Mouse (Mus musculus) testis, adult 2 months (tissue): ENCODE measurements around the gene Thra.

ENCODE experiments used
- CTCF ChIP-seq: fragments of 200-500 bp; IDR thresholded peaks from 2 replicates; pipeline ENCODE4 v1.5.1; 2012; ENCODE audit warnings: low read depth, mild to moderate bottlenecking, inconsistent platforms, low read length, moderate library complexity; ENCODE audit not compliant: control insufficient read depth, insufficient read depth, insufficient replicate concordance
- POLR2A ChIP-seq: fragments of 200-500 bp; IDR thresholded peaks from 2 replicates; pipeline ENCODE4 v1.6.1; 2012; ENCODE audit warnings: low read depth, mild to moderate bottlenecking, inconsistent platforms, low read length, moderate library complexity; ENCODE audit not compliant: control insufficient read depth

DNA sequence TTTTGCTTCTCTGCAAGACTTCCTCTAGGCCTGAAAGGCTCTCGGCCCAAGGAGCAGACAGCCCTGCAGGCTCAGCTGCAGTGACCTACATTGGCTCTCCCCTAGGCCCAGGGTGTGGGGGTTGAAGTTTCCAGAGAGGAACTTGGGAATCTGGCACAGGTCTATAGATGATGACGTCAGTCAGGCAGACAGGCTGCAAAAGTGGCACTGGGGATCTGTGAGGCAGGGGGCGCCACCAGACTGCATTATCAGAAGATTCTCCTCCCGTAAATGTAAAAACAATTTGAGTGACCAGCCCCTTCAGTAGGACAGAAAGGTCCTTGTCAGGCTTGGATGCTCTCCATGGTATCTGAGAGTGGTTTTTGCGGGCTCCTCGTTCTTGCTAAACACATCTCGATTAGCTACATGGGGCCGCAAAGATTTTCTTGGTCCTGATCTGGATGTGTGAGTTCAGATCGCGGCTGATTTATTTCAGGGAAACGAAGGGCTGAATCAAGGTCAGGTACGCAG is 45.4 kb downstream of the Thra start:
- no peak; the same call in 1 of the 2 replicates for TF ChIP-seq CTCF
- no peak; the same call in 1 of the 2 replicates for TF ChIP-seq POLR2A
